Mouse (Mus musculus) liver, embryonic 11.5 days (tissue): ENCODE measurements around the gene Myo18a. TPM values are rescaled to one million over a fixed set of nuclear protein-coding genes. Genes with fewer than 3 reads are reported as not detected.

Experiments used
- ATAC-seq: fragments of 200-750 bp; cut with Nextera tagmentation; replicated peaks from 2 replicates; pipeline ENCODE4 v1.8.0; 2017; ENCODE audit warnings: moderate number of reproducible peaks, mild to moderate bottlenecking, moderate TSS enrichment, moderate library complexity; ENCODE audit not compliant: low FRiP score
- DNase-seq: peaks from one replicate; pipeline ENCODE4 v3.0.0-alpha.2; 2017; ENCODE audit warnings: low spot score
- H3K27ac ChIP-seq: fragments of 300-500 bp; sonication (generic); 2 replicates; pipeline ENCODE4 v1.5.1; 2014; ENCODE audit warnings: mild to moderate bottlenecking, low read depth, low read length, control low read depth
- H3K27me3 ChIP-seq: fragments of 300-500 bp; sonication (generic); replicated peaks from 2 replicates; pipeline ENCODE4 v1.6.1; 2014; ENCODE audit warnings: low read length, mixed read lengths; ENCODE audit not compliant: control insufficient read depth, insufficient read depth
- H3K36me3 ChIP-seq: fragments of 300-500 bp; sonication (generic); 2 replicates; pipeline ENCODE4 v1.6.1; 2014; ENCODE audit warnings: mild to moderate bottlenecking, low read length, moderate library complexity, mixed read lengths; ENCODE audit not compliant: control insufficient read depth, insufficient read depth
- H3K4me1 ChIP-seq: fragments of 300-500 bp; sonication (generic); replicated peaks from 2 replicates; pipeline ENCODE4 v1.6.1; 2014; ENCODE audit warnings: low read length, mixed read lengths; ENCODE audit not compliant: control insufficient read depth, insufficient read depth
- H3K4me2 ChIP-seq: fragments of 300-500 bp; sonication (generic); 2 replicates; pipeline ENCODE4 v1.6.1; 2014; ENCODE audit warnings: mild to moderate bottlenecking, control low read depth, moderate library complexity
- H3K4me3 ChIP-seq: fragments of 300-500 bp; sonication (generic); 2 replicates; pipeline ENCODE4 v1.5.1; 2014; ENCODE audit warnings: low read depth, low read length, control low read depth
- H3K9ac ChIP-seq: fragments of 300-500 bp; sonication (generic); 2 replicates; pipeline ENCODE4 v1.6.1; 2014; ENCODE audit warnings: low read depth, low read length, control low read depth
- H3K9me3 ChIP-seq: fragments of 300-500 bp; sonication (generic); 2 replicates; pipeline ENCODE4 v1.6.1; 2016; ENCODE audit warnings: low read length, inconsistent platforms, mixed read lengths; ENCODE audit not compliant: control insufficient read depth
- WGBS: fragments of 180-500 bp; shearing (Covaris S2); extraction: QIAGEN DNeasy Blood & Tissue Kit; methylation state at CpG from one replicate; pipeline ENCODE4 v1.1.7; 2014; 5-methylcytosine and 5-hydroxymethylcytosine counted together
- polyA plus RNA-seq: library from polyadenylated mRNA; unstranded; fragments of >200 nt; fragmentation: Nextera tagmentation; extraction: Ambion mirVana; gene quantifications from 2 replicates; pipeline ENCODE4 v1.2.1, GENCODE M21; 2014

The Myo18a gene
- polyA plus RNA-seq, 1 experiment from 2014 or later = 37.1 TPM

- no peak overlapping the region for H3K4me2 ChIP-seq
- H3K9ac ChIP-seq = no peak overlapping the region
- no peak overlapping the region for H3K4me3 ChIP-seq
- no peak overlapping the region for H3K27ac ChIP-seq
- ATAC-seq (no peak), DNase-seq (no peak)
- no peaks in the 10 kb centered on the region for H3K9me3 ChIP-seq
- H3K27me3 ChIP-seq = no peaks in the 10 kb centered on the region
- peaks cover 35% of the 10 kb centered on the region for H3K4me1 ChIP-seq
- no peaks in the 10 kb centered on the region for H3K36me3 ChIP-seq
- WGBS = 77% methylated on average over 5 of the region's 5 CpGs
Observed at GRCm38 (mm10) chr11:77795216-77795615, 32.2 kb downstream of the Myo18a start.

DNA sequence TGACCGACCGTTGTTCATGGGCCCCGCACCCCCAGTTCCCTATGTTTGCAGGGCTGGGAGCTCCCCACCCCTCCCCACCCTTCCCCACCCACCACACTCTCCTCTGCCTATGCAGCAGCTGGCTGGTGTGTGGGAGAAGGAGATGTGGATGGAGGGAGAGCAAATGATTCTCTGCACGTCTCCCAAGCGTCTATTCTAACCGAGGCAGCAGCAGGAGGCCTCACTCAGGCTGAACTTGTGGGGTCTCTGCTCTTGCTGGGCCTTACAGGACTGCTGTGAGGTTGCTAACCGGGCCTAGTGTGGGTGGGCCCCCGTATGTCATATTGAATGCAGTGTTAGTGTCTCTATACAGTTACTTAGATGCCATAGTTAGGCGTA lies 37.4 kb downstream of the Myo18a start:
- Histone ChIP-seq H3K4me3 (no peak overlapping the region), H3K4me2 (peak overlapping the region; percentile 62), H3K36me3 (no peaks in the 10 kb centered on the region), H3K9me3 (no peaks in the 10 kb centered on the region), H3K27ac (0 out of 2 replicates have a peak overlapping the region, but pooled peaks have one; percentile 14), H3K4me1 (peaks cover 27% of the 10 kb centered on the region), H3K9ac (peak overlapping the region; percentile 46), H3K27me3 (no peaks in the 10 kb centered on the region)
- DNase-seq = no peak
- 0 out of 2 replicates have a peak, but pooled peaks have one; percentile 4 for ATAC-seq
- WGBS = 65% methylated on average over 9 of the region's 9 CpGs

DNA sequence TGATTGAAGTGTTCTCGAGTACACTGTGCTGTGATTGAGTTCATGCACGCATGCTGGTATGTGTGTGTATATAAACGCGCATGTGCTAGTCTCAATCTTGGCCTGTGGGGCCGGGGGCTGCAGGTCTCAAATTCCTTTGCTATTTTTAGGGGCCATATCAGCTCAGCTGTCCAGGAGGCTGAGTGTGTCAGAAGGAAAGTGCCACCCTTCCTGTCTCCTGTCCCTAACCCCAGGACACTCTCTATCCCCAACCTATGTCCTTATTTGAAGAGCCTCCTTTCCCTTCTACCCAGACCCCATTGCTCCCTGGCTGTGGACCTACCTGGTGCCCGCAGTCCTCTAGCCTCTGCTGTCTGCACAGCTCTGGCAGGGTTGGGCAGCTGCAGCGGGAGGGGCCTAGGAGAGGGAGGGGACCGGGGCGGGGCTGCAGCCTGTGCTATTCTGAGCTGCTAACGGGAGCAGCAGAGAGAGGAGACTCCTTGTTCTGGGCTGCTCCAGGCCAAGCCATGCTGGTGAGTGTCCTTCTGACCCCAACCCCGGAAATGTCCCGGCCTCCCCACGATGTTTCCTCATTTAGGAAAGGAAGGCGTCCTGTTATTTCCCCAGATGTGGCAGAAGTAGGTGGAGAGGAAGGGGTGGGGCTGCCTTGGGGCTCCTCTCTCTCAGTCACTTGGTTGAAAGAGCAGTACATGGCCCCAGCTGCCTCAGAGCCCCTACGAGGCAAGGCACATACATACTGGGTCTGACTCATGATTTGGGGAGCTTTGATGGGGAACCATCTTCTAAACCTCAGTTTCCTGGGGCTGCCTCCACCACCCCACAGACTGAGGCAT lies 38.0 kb downstream of the Myo18a start:
- peaks cover 28% of the 10 kb centered on the region for H3K4me1 ChIP-seq
- H3K4me2 ChIP-seq = peak overlapping the region; percentile 62
- no peaks in the 10 kb centered on the region for H3K9me3 ChIP-seq
- H3K36me3 ChIP-seq = no peaks in the 10 kb centered on the region
- DNase-seq = peak; percentile 80
- H3K27me3 ChIP-seq = no peaks in the 10 kb centered on the region
- peak overlapping the region; percentile 46 for H3K9ac ChIP-seq
- peak overlapping the region; percentile 20 for H3K27ac ChIP-seq
- 16% methylated on average over 15 of the region's 15 CpGs for WGBS
- peak; percentile 90 for ATAC-seq
- peak overlapping the region; percentile 23 for H3K4me3 ChIP-seq

DNA sequence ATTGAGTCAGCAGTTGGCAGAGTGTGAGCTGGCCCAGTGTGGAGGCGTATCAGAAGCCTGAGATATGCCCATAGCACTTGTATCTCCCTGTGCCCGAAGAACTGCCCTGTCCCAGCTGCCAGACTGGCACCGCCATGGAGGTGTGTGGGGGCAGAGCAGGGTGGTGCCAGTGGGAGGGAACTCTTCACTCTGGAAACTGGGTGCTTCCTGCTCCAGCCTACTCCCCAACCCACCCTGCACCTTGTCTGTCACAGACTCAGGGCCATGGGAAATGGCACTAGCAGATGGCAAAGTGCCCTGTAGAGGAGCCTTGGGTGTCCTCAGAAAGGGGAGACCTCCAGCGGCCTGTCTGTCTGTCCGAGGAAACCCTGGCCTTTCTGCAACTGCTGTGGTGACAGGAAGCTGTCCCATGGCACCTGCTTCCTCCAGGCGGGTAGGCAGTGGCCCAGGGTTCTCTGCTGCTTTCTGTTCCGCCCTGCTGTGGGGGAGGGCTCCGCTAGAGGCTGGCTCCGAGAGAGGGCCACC lies 39.4 kb downstream of the Myo18a start:
- Histone ChIP-seq H3K27me3 (no peaks in the 10 kb centered on the region), H3K27ac (peak overlapping the region; percentile 16), H3K4me2 (peak overlapping the region; percentile 62), H3K4me3 (no peak overlapping the region), H3K36me3 (no peaks in the 10 kb centered on the region), H3K9me3 (no peaks in the 10 kb centered on the region), H3K4me1 (peaks cover 32% of the 10 kb centered on the region), H3K9ac (no peak overlapping the region)
- DNase-seq = no peak
- no peak for ATAC-seq
- 54% methylated on average over 9 of the region's 9 CpGs for WGBS

DNA sequence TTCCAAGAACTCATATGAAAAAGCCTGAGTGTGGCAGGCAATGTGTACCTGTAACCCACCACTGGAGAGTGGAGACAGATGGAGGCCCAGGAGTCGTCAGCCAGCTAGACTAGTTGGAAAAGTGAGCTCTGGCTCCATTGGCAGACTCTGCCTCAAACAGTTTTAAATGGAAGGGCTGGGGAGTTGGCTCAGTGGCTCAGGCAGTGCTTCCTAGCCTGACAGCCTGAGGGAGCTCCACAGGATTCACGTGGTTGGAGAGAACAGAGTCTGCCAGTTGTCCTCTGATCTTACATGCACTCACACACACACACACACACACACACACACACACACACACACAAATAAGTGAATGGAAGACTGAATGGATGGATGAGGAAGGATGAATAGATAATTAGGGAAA lies 43.2 kb downstream of the Myo18a start:
- Histone ChIP-seq H3K9ac (no peak overlapping the region), H3K27me3 (no peaks in the 10 kb centered on the region), H3K36me3 (no peaks in the 10 kb centered on the region), H3K27ac (no peak overlapping the region), H3K4me3 (no peak overlapping the region), H3K4me1 (peaks cover 25% of the 10 kb centered on the region), H3K9me3 (no peaks in the 10 kb centered on the region), H3K4me2 (no peak overlapping the region)
- ATAC-seq (no peak), DNase-seq (no peak)
- 48% methylated on average over 2 of the region's 2 CpGs for WGBS

DNA sequence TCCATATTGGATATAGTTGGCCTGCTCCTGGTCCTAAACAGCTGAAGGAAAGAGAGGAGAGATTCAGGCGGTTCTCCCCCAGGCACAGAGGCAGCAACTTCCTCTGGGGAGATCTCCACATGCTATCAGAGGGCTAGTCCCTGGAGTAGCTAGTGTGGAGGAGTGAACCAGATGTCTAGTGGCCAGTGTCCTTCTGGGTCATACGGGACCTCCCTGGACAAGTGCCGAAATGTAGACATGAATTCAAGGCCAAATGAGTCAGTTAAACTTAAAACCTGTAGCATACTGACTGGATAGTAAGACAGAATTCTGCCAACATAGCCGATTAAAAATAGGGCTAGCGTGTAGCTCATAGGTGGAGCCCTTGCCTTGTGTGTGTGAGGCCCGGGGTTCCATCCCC lies 43.8 kb downstream of the Myo18a start:
- Histone ChIP-seq H3K36me3 (peaks cover under 1% of the 10 kb centered on the region; the same call in 1 of the 2 replicates), H3K27me3 (no peaks in the 10 kb centered on the region), H3K9ac (no peak overlapping the region), H3K4me2 (no peak overlapping the region), H3K4me3 (no peak overlapping the region), H3K9me3 (no peaks in the 10 kb centered on the region), H3K27ac (no peak overlapping the region), H3K4me1 (peaks cover 19% of the 10 kb centered on the region)
- ATAC-seq = no peak
- DNase-seq = no peak
- 75% methylated on average over 6 of the region's 6 CpGs for WGBS

DNA sequence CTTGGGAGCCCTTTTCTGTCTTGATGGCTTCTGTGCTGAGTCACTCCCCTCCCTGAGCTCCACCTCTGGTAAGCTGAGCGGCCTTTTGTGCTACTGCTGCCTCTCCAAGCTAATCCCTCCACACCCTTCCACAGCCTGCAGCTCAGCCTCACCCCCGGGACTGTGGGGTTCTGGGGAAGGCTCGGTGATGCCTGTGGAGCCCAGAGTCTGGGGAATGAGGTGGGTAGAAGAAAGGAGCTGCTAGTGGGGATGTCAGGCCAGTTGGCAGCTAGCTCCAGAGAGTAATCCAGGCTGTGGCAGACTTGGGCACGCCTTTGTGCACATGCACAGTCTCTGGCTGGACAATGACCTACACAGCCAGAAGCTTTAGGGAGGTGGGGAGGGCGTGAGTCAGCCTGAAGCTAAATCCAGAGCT lies 45.0 kb downstream of the Myo18a start:
- no peak for ATAC-seq
- H3K4me2 ChIP-seq = no peak overlapping the region
- DNase-seq = no peak
- peaks cover 3% of the 10 kb centered on the region; the same call in 1 of the 2 replicates for H3K36me3 ChIP-seq
- no peak overlapping the region for H3K4me3 ChIP-seq
- no peaks in the 10 kb centered on the region for H3K27me3 ChIP-seq
- 62% methylated on average over 5 of the region's 5 CpGs for WGBS
- H3K4me1 ChIP-seq = peaks cover 11% of the 10 kb centered on the region; the same call in 1 of the 2 replicates
- no peak overlapping the region for H3K9ac ChIP-seq
- no peak overlapping the region for H3K27ac ChIP-seq
- H3K9me3 ChIP-seq = no peaks in the 10 kb centered on the region

GRCm38 (mm10) chr11:77809215-77809614 lies 46.2 kb downstream of the Myo18a start:
- Histone ChIP-seq H3K27ac (no peak overlapping the region), H3K27me3 (no peaks in the 10 kb centered on the region), H3K36me3 (peaks cover 3% of the 10 kb centered on the region; the same call in 1 of the 2 replicates), H3K4me3 (no peak overlapping the region), H3K4me2 (no peak overlapping the region), H3K9me3 (no peaks in the 10 kb centered on the region), H3K9ac (no peak overlapping the region), H3K4me1 (peaks cover 11% of the 10 kb centered on the region; the same call in 1 of the 2 replicates)
- 81% methylated on average over 4 of the region's 4 CpGs for WGBS
- ATAC-seq = no peak
- no peak for DNase-seq
